Mouse (Mus musculus) WW6 (cell line): Measurements from ENCODE around the gene Mtrf1.
"Not testable (repeated sequence)": the region's sequence is repeated elsewhere in the genome, so short reads cannot be mapped to it uniquely, and the experiment has no call there.

Source experiments
- DNase-seq: peaks from one replicate; pipeline ENCODE4 v3.0.0-alpha.2; 2013; ENCODE audit warnings: low read depth, low spot score

Gene Mtrf1

DNA sequence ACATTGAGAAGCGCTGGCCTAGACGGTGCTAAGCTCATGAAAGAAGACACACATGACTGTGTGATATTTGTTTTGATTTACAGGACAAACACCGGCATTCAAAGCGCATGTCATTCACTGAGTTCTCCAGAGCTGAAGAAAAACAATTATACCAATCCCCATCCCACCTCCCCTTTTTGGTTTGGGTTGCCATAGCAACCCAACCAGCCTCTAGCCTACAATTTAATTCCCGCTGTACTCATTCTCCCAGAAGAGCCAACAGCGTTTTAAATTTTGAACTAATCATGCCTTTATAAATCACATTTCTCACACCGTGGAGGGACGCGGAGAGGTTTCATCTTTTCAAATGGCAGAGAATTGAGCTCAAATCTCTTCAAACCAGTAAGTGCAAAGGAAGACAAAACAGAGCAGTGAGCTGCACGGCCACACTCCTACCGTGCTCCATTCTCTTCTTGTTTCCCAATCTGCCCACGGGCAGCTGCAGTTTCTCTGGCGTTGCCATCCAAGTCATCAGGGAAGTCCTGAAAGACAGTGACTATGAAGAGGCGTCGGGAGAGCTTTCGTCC lies 47.6 kb downstream of the Mtrf1 start:
- no peak for DNase-seq

DNA sequence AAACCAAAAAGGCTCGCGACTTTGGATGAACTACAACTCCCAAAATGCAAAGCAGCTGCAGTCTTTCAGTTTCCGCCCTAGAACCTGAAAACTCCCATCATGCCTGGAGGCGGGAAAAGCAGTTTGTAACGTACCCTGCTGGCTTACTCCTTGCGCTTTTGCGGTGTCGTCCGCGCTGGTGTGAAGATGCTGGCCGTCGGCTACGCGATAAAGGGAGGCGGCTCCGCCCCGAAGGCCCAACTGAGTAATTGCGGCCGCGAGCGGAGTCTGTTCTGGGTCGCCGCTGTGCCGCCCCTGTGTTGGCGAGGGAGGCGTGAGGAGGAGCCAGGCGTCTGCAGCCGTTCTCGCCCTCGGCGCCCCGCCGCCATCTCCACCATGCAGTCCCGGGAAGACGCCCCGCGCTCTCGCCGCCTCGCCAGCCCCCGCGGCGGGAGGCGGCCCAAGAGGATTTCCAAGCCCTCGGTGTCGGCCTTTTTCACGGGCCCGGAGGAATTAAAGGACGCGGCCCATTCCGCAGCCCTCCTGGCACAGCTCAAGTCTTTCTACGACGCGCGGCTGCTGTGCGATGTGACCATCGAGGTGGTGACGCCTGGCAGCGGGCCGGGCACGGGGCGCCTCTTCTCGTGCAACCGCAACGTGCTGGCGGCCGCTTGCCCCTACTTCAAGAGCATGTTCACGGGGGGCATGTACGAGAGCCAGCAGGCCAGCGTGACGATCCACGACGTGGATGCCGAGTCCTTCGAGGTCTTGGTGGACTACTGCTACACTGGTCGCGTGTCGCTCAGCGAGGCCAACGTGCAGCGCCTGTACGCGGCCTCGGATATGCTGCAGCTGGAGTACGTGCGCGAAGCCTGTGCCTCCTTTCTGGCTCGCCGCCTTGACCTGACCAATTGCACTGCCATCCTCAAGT lies 54.4 kb downstream of the Mtrf1 start, which contains the start of gene Kbtbd6:
TSS of gene Kbtbd6 (plus strand) at position 155 of the 910 bp plus-strand sequence.
- DNase-seq, result peak; percentile 77

DNA sequence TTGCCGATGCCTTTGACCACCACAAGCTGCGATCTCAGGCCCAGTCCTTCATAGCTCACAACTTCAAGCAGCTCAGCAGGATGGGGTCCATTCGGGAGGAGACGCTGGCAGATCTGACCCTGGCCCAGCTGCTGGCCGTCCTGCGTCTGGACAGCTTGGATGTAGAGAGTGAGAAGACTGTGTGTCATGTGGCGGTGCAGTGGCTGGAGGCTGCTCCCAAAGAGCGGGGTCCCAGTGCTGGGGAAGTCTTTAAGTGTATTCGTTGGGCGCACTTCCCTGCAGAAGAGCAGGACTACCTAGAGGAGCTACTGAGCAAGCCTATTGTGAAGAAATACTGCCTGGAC lies 55.0 kb downstream of the Mtrf1 start:
- not testable (repeated sequence) for DNase-seq

DNA sequence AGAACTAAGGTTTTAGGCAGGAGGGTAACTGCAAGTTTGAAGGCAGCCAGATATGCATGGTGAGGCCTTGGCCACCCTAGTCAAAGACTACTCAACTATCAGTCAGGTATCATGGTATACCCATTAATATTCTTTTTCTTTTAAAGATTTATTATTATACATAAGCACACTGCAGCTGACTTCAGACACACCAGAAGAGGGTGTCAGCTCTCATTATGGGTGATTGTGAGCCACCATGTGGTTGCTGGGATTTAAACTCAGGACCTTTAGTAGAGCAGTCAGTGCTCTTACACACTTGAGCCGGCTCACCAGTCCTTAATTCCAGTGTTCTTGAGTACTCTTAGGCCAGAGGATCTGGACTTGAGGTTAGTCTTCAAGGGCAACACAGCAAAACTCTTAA lies 62.8 kb downstream of the Mtrf1 start:
- DNase-seq, result no peak

DNA sequence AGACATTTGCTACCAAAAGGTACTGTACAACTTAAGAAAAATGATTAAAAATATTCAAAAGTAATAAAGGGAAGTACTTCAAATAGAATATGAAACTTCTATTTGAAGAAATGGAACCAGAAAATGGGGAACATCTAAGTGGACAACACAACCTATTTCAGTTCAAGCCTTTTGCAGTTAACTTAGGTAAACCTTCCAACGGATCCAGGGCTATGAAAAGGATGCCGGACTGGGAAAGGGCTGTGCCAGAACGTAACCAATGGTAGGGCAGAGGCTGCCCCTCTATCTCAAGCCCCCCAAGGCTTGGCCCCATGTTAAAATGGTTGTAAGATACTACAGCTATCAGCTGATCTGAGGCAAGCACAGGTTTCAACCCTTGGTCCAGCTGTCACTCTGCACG lies 63.4 kb downstream of the Mtrf1 start:
- no peak for DNase-seq

DNA sequence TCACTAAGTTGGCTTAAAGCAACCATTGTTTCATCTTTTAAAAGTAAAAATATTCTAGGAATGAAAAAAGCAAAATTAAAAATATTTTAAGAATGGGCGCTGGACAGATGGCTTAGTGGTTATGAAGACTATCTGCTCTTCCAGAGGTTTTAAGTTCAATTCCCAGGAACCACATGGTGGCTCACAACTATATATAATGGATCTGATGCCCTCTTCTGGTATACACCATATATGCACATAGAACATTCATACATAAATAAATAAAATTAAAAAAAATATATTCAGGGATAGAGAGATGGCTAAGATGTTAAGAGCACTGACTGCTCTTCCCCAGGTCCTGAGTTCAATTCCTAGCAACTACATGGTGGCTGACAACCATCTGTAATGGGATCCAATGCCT lies 68.1 kb downstream of the Mtrf1 start:
- no peak for DNase-seq

DNA sequence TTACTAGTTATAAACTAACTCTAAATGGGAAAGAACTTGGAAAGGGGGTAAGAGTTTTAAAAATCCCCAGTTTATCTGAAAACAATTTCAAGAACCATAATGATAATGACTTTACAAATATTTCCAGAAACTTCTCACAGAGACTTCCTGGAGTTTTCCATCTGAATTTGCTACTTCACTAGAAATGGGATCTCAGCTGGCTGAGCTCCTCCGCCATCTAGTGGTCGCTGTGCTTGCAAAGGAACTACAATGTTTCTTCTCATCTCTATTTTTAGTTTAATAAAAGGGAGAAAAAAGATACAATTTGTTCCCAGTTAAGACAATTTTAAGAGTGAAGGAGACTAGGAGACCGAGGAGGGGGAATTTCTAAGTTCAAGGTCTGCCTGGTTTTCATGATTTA lies 70.0 kb downstream of the Mtrf1 start:
- DNase-seq, result no peak
